In genomic region chr9:60231981-60232881, GRCm38 (mm10) we compare ENCODE assay signal across 12 mouse cellular contexts.
DNase-seq lines count a peak whose midpoint lies in the region; ATAC-seq and TF ChIP-seq lines count a peak whose summit lies in the region.
"Had no signal": no experiment of that assay in that cellular context is flagged by ENCODE, and none has a peak within 500 bp of the region (broad histone marks: within the 10 kb centered on the region; RNA-seq: fewer than 3 reads in every experiment).

No protein-coding gene starts in this region.

- no peaks in the 10 kb centered on the region for H3K36me3 ChIP-seq in midbrain, embryonic 12.5 days
- H3K36me3 ChIP-seq in midbrain, postnatal 0 days (ENCODE audit: insufficient read depth, low read length), result no peaks in the 10 kb centered on the region
- H3K36me3 ChIP-seq in hindbrain, embryonic 12.5 days, result no peaks in the 10 kb centered on the region
- H3K36me3 ChIP-seq in limb, embryonic 10.5 days, result no peaks in the 10 kb centered on the region
- H3K36me3 ChIP-seq in stomach, embryonic 16.5 days (ENCODE audit: control insufficient read depth, insufficient read depth, low read length), result no peaks in the 10 kb centered on the region
- H3K36me3 ChIP-seq: liver, embryonic 12.5 days had no signal

- H3K4me2 ChIP-seq in midbrain, embryonic 12.5 days (replicated peaks), result no peak overlapping the region
- H3K4me2 ChIP-seq in midbrain, postnatal 0 days (ENCODE audit: low read depth, low read length, poor library complexity, severe bottlenecking), result no peak overlapping the region
- H3K4me2 ChIP-seq in hindbrain, embryonic 12.5 days (replicated peaks), result no peak overlapping the region
- H3K4me2 ChIP-seq in stomach, embryonic 16.5 days (ENCODE audit: low read depth, low read length), result no peak overlapping the region
- H3K4me2 ChIP-seq: forebrain, embryonic 13.5 days; liver, embryonic 12.5 days had no signal

- H3K4me3 ChIP-seq in midbrain, embryonic 12.5 days, result no peak overlapping the region
- H3K4me3 ChIP-seq in midbrain, postnatal 0 days (ENCODE audit: low read depth, low read length), result no peak overlapping the region
- no peak overlapping the region for H3K4me3 ChIP-seq in hindbrain, embryonic 12.5 days
- H3K4me3 ChIP-seq in limb, embryonic 10.5 days, result no peak overlapping the region
- no peak overlapping the region for H3K4me3 ChIP-seq in stomach, embryonic 16.5 days (replicated peaks; ENCODE audit: low read length)
- H3K4me3 ChIP-seq: forebrain, embryonic 13.5 days; heart, adult 2 months; liver, embryonic 12.5 days had no signal

- H3K9ac ChIP-seq in midbrain, embryonic 12.5 days (replicated peaks), result no peak overlapping the region
- H3K9ac ChIP-seq in midbrain, postnatal 0 days (replicated peaks; ENCODE audit: low read length, poor library complexity, severe bottlenecking), result no peak overlapping the region
- no peak overlapping the region for H3K9ac ChIP-seq in hindbrain, embryonic 12.5 days
- H3K9ac ChIP-seq in stomach, embryonic 16.5 days (ENCODE audit: low read length), result no peak overlapping the region
- H3K9ac ChIP-seq: forebrain, embryonic 13.5 days; liver, embryonic 12.5 days had no signal

- peak overlapping the region; percentile 46 for H3K27ac ChIP-seq in midbrain, embryonic 12.5 days (replicated peaks)
- no peak overlapping the region; the same call in 1 of the 2 replicates for H3K27ac ChIP-seq in midbrain, postnatal 0 days (ENCODE audit: low read depth, low read length)
- H3K27ac ChIP-seq in hindbrain, embryonic 12.5 days, result peak overlapping the region; percentile 40; the same call in 1 of the 2 replicates
- peak overlapping the region; percentile 79 for H3K27ac ChIP-seq in limb, embryonic 10.5 days
- H3K27ac ChIP-seq in stomach, embryonic 16.5 days (ENCODE audit: low read length), result 0 out of 2 replicates have a peak overlapping the region, but pooled peaks have one; percentile 25
- H3K27ac ChIP-seq: forebrain, embryonic 13.5 days; heart, adult 2 months; liver, embryonic 12.5 days had no signal

- ATAC-seq in midbrain, embryonic 12.5 days (ENCODE audit: low FRiP score, low read depth), result no peak
- ATAC-seq in midbrain, postnatal 0 days (ENCODE audit: low FRiP score), result no peak
- no peak for ATAC-seq in hindbrain, embryonic 12.5 days (ENCODE audit: low FRiP score)
- no peak for ATAC-seq in stomach, embryonic 16.5 days (ENCODE audit: insufficient read depth, low FRiP score)
- no peak for ATAC-seq in granulocyte monocyte progenitor cell, adult 5-6 weeks (replicated peaks; ENCODE audit: poor library complexity, severe bottlenecking)
- ATAC-seq: activated CD4-positive, CD25-positive, alpha-beta regulatory T cell, adult 4 months; forebrain, embryonic 13.5 days; liver, embryonic 12.5 days had no signal

- WGBS in midbrain, embryonic 12.5 days, result 60% methylated on average over 9 of the region's 9 CpGs
- 67% methylated on average over 9 of the region's 9 CpGs for WGBS in midbrain, postnatal 0 days
- WGBS in hindbrain, embryonic 12.5 days, result 62% methylated on average over 9 of the region's 9 CpGs
- WGBS in limb, embryonic 10.5 days, result 70% methylated on average over 9 of the region's 9 CpGs
- WGBS in stomach, embryonic 16.5 days, result 71% methylated on average over 9 of the region's 9 CpGs

- H3K4me1 ChIP-seq in midbrain, embryonic 12.5 days, result peaks cover 20% of the 10 kb centered on the region
- no peaks in the 10 kb centered on the region for H3K4me1 ChIP-seq in midbrain, postnatal 0 days (ENCODE audit: insufficient read depth, low read length)
- H3K4me1 ChIP-seq in hindbrain, embryonic 12.5 days, result peaks cover 18% of the 10 kb centered on the region
- peaks cover 68% of the 10 kb centered on the region for H3K4me1 ChIP-seq in limb, embryonic 10.5 days
- peaks cover 31% of the 10 kb centered on the region for H3K4me1 ChIP-seq in stomach, embryonic 16.5 days (ENCODE audit: control insufficient read depth, insufficient read depth, low read length)
- H3K4me1 ChIP-seq: liver, embryonic 12.5 days had no signal

- H3K9me3 ChIP-seq in midbrain, embryonic 12.5 days, result no peaks in the 10 kb centered on the region
- H3K9me3 ChIP-seq in midbrain, postnatal 0 days (ENCODE audit: low read length), result no peaks in the 10 kb centered on the region
- H3K9me3 ChIP-seq in hindbrain, embryonic 12.5 days (replicated peaks), result no peaks in the 10 kb centered on the region
- H3K9me3 ChIP-seq in limb, embryonic 10.5 days (replicated peaks), result no peaks in the 10 kb centered on the region
- H3K9me3 ChIP-seq in stomach, embryonic 16.5 days (replicated peaks; ENCODE audit: control insufficient read depth, low read length), result no peaks in the 10 kb centered on the region
- H3K9me3 ChIP-seq: forebrain, embryonic 13.5 days; liver, embryonic 12.5 days had no signal

- no peak for DNase-seq in midbrain, postnatal 0 days (ENCODE audit: low spot score)
- DNase-seq in limb, embryonic 10.5 days (ENCODE audit: low spot score), result no peak
- DNase-seq in right cerebral cortex, postnatal 4 days, result no peak
- DNase-seq: cerebellum, adult 18-20 months; heart, adult 2 months had no signal

- no peaks in the 10 kb centered on the region for H3K27me3 ChIP-seq in midbrain, embryonic 12.5 days
- no peaks in the 10 kb centered on the region for H3K27me3 ChIP-seq in midbrain, postnatal 0 days (ENCODE audit: insufficient read depth, low read length)
- H3K27me3 ChIP-seq in hindbrain, embryonic 12.5 days, result no peaks in the 10 kb centered on the region
- H3K27me3 ChIP-seq in limb, embryonic 10.5 days (ENCODE audit: low read depth, poor library complexity, severe bottlenecking), result no peaks in the 10 kb centered on the region
- H3K27me3 ChIP-seq in stomach, embryonic 16.5 days (ENCODE audit: control insufficient read depth, insufficient read depth, low read length), result no peaks in the 10 kb centered on the region
- H3K27me3 ChIP-seq: forebrain, embryonic 13.5 days; liver, embryonic 12.5 days had no signal

- TF ChIP-seq CTCF in midbrain, postnatal 0 days (IDR thresholded peaks at IDR 0.05), result no peak
